Mouse (Mus musculus): Measurements from ENCODE around the gene Bcas3. TPM values are rescaled to one million over a fixed set of nuclear protein-coding genes. Genes with fewer than 3 reads are reported as not detected.

The Bcas3 gene
- polyA plus RNA-seq, 1 experiment from 2014 or later = 13.6 TPM

- WGBS (ENCODE audit: insufficient replicate concordance) = under 1% methylated on average over 55 of the region's 56 CpGs
- Histone ChIP-seq H3K9me3 (ENCODE audit: low read length) (no peaks in the 10 kb centered on the region; the same call in 1 of the 2 replicates), H3K4me2 (ENCODE audit: low read depth, low read length) (peak overlapping the region; percentile 91), H3K4me1 (ENCODE audit: insufficient read depth) (peaks cover 13% of the 10 kb centered on the region), H3K27me3 (ENCODE audit: insufficient read depth, low read length) (no peaks in the 10 kb centered on the region), H3K27ac (ENCODE audit: low read depth) (peak overlapping the region; percentile 94), H3K4me3 (ENCODE audit: low read depth, low read length) (peak overlapping the region; percentile 75), H3K9ac (replicated peaks) (peak overlapping the region; percentile 94), H3K36me3 (replicated peaks; ENCODE audit: insufficient read depth, low read length) (peaks cover 12% of the 10 kb centered on the region; the same call in 1 of the 2 replicates)
- DNase-seq = peak; percentile 62
- peak; percentile 14 for ATAC-seq
- no peak for TF ChIP-seq EP300 (IDR thresholded peaks at IDR 0.05; ENCODE audit: low read depth)
- peak; percentile 79 for TF ChIP-seq CTCF (IDR thresholded peaks at IDR 0.05; ENCODE audit: low read depth)
Observed at GRCm38 (mm10) chr11:85311645-85312490, 41.1 kb upstream of the Bcas3 start.

GRCm38 (mm10) chr11:85312818-85313217, 40.1 kb upstream of the Bcas3 start:
- peak overlapping the region; percentile 94; the same call in 1 of the 2 replicates for H3K9ac ChIP-seq (replicated peaks)

GRCm38 (mm10) chr11:85313361-85313760, 39.6 kb upstream of the Bcas3 start:
- TF ChIP-seq EP300 (IDR thresholded peaks at IDR 0.05; ENCODE audit: low read depth) = no peak
- Histone ChIP-seq H3K36me3 (replicated peaks; ENCODE audit: insufficient read depth, low read length) (peaks cover 12% of the 10 kb centered on the region; the same call in 1 of the 2 replicates), H3K27ac (ENCODE audit: low read depth) (no peak overlapping the region), H3K4me3 (ENCODE audit: low read depth, low read length) (peak overlapping the region; percentile 75), H3K4me2 (ENCODE audit: low read depth, low read length) (peak overlapping the region; percentile 91), H3K27me3 (ENCODE audit: insufficient read depth, low read length) (no peaks in the 10 kb centered on the region), H3K9ac (replicated peaks) (peak overlapping the region; percentile 30; the same call in 1 of the 2 replicates), H3K4me1 (ENCODE audit: insufficient read depth) (peaks cover 13% of the 10 kb centered on the region), H3K9me3 (ENCODE audit: low read length) (no peaks in the 10 kb centered on the region; the same call in 1 of the 2 replicates)
- 86% methylated on average over 3 of the region's 3 CpGs for WGBS (ENCODE audit: insufficient replicate concordance)
- no peak for ATAC-seq
- DNase-seq = no peak

More at GRCm38 (mm10) chr11:85312818-85313217, 40.1 kb upstream of the Bcas3 start:
- no peak overlapping the region for H3K27ac ChIP-seq (ENCODE audit: low read depth)
- TF ChIP-seq CTCF (IDR thresholded peaks at IDR 0.05; ENCODE audit: low read depth) (no peak), EP300 (IDR thresholded peaks at IDR 0.05; ENCODE audit: low read depth) (no peak)
- peak overlapping the region; percentile 91 for H3K4me2 ChIP-seq (ENCODE audit: low read depth, low read length)
- DNase-seq (peak; percentile 41), ATAC-seq (no peak)
- H3K4me3 ChIP-seq (ENCODE audit: low read depth, low read length) = peak overlapping the region; percentile 75
- peaks cover 13% of the 10 kb centered on the region for H3K4me1 ChIP-seq (ENCODE audit: insufficient read depth)
- H3K27me3 ChIP-seq (ENCODE audit: insufficient read depth, low read length) = no peaks in the 10 kb centered on the region
- H3K36me3 ChIP-seq (replicated peaks; ENCODE audit: insufficient read depth, low read length) = peaks cover 12% of the 10 kb centered on the region; the same call in 1 of the 2 replicates
- no peaks in the 10 kb centered on the region; the same call in 1 of the 2 replicates for H3K9me3 ChIP-seq (ENCODE audit: low read length)
- 30% methylated on average over 2 of the region's 2 CpGs for WGBS (ENCODE audit: insufficient replicate concordance)

DNA sequence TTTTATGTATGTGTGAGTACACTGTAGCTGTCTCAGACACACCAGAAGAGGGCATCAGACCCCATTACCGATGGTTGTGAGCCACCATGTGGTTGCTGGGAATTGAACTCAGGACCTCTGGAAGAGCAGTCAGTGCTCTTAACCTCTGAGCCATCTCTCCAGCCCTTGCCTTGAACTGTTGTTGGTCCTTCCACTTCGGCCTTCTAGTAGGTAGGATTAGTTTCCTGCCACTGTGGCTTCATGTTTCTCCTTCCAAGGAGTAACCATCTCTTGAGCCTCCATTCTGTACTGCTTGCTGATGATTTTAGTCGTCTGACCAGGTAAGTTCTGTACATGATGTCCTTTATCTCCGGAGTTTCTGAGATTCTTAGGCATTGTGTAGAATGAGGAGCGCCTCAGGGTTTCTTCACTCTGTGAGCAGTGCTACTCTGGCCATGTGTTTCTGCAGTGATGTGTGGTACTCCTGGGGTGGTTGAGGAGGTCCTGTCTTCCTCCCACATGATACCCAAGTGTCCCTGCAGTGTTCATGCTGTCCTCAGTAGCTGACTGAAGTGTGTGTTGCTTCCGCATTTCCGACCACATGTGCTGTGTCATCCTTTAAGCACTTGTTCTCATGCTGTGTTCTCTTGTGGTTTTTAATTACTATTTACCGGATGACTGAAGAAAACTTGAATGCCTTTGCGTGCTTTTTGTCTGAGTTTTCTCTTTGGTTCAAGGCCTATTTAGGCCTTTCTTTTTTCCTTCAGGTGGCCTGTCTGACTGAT, 29.2 kb upstream of the Bcas3 start:
- Histone ChIP-seq H3K4me2 (ENCODE audit: low read depth, low read length) (peak overlapping the region; percentile 0), H3K4me1 (ENCODE audit: insufficient read depth) (peaks cover 3% of the 10 kb centered on the region; the same call in 1 of the 2 replicates), H3K9me3 (ENCODE audit: low read length) (no peaks in the 10 kb centered on the region), H3K27me3 (ENCODE audit: insufficient read depth, low read length) (no peaks in the 10 kb centered on the region), H3K4me3 (ENCODE audit: low read depth, low read length) (no peak overlapping the region), H3K27ac (ENCODE audit: low read depth) (peak overlapping the region; percentile 29; the same call in 1 of the 2 replicates), H3K36me3 (replicated peaks; ENCODE audit: insufficient read depth, low read length) (peaks cover 11% of the 10 kb centered on the region), H3K9ac (replicated peaks) (no peak overlapping the region)
- TF ChIP-seq EP300 (IDR thresholded peaks at IDR 0.05; ENCODE audit: low read depth) (no peak), CTCF (IDR thresholded peaks at IDR 0.05; ENCODE audit: low read depth) (no peak)
- WGBS (ENCODE audit: insufficient replicate concordance) = 51% methylated on average over 9 of the region's 9 CpGs
- DNase-seq (no peak), ATAC-seq (peak; percentile 38; the same call in 1 of the 2 replicates)

- H3K9me3 ChIP-seq (ENCODE audit: low read length) = no peaks in the 10 kb centered on the region
- no peak overlapping the region for H3K9ac ChIP-seq (replicated peaks)
- DNase-seq (no peak), ATAC-seq (no peak)
- 95% methylated on average over 3 of the region's 3 CpGs for WGBS (ENCODE audit: insufficient replicate concordance)
- TF ChIP-seq EP300 (IDR thresholded peaks at IDR 0.05; ENCODE audit: low read depth) = no peak
- TF ChIP-seq CTCF (IDR thresholded peaks at IDR 0.05; ENCODE audit: low read depth) = no peak
- no peaks in the 10 kb centered on the region for H3K27me3 ChIP-seq (ENCODE audit: insufficient read depth, low read length)
- no peak overlapping the region for H3K4me3 ChIP-seq (ENCODE audit: low read depth, low read length)
- H3K4me1 ChIP-seq (ENCODE audit: insufficient read depth) = peaks cover 2% of the 10 kb centered on the region; the same call in 1 of the 2 replicates
- H3K27ac ChIP-seq (ENCODE audit: low read depth) = no peak overlapping the region
- H3K4me2 ChIP-seq (ENCODE audit: low read depth, low read length) = no peak overlapping the region
- H3K36me3 ChIP-seq (replicated peaks; ENCODE audit: insufficient read depth, low read length) = peaks cover 38% of the 10 kb centered on the region
Observed at GRCm38 (mm10) chr11:85328717-85329116, 24.2 kb upstream of the Bcas3 start.
